Mouse (Mus musculus): Measurements from ENCODE around the gene Zfp811. TPM values are rescaled to one million over a fixed set of nuclear protein-coding genes. Genes with fewer than 3 reads are reported as not detected.

Zfp811 gene
- polyA plus RNA-seq, 1 experiment, result 0.07 TPM

DNA sequence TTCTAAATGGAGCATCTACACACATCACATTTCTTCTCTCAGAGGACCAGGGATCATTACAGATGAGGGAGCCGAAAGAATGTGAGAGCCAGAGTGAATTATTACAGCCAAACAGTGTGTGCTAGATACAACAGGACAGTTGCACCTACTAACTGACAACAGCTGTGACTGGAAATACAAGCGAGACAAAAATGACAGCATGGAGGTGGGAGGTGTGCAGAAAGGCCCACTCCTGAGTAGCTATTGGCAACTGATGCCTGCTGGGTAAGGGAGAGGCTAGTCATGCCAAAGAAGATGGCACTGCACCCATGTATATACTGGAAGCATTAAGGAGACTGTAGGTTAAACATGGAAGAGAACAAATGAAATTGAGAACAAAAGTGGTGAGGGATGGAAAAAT lies 43.3 kb downstream of the Zfp811 start:
- WGBS, result 99% methylated on average over 2 of the region's 2 CpGs
- no peak for DNase-seq (ENCODE audit: low read depth, low spot score)

DNA sequence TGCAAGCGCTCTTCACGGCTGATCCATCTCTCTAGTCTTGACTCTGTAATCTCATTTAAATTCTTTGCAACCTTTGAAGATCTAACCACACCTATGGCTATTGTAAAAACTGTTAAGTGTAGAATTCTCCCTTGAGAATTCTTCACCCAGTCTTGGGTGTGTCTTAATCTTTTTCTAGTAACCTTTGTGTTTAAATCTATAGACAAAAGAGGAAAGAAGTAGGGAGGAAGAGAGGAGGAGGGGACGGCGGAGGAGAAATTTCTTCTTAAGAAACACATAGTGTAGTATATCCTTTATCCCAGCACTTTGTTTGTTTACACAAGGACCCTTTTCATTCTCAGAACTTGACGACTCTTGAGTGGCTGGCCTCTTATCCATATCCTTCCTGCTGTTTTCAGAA lies 52.4 kb downstream of the Zfp811 start:
- 54% methylated on average over 5 of the region's 5 CpGs for WGBS
- DNase-seq (ENCODE audit: low read depth, low spot score), result no peak

GRCm38 (mm10) chr17:32753634-32754033 lies 56.1 kb downstream of the Zfp811 start:
- 32% methylated on average over 12 of the region's 12 CpGs for WGBS
- no peak for DNase-seq (ENCODE audit: low read depth, low spot score)

- DNase-seq (ENCODE audit: low read depth, low spot score), result no peak
Measured at GRCm38 (mm10) chr17:32752813-32753360, 56.8 kb downstream of the Zfp811 start.

GRCm38 (mm10) chr17:32750611-32751010 lies 59.1 kb downstream of the Zfp811 start:
- 38% methylated on average over 5 of the region's 5 CpGs for WGBS
- DNase-seq (ENCODE audit: low read depth, low spot score), result no peak

More at GRCm38 (mm10) chr17:32752813-32753360, 56.8 kb downstream of the Zfp811 start:
- WGBS, result 54% methylated on average over 6 of the region's 6 CpGs

Other genes with a start within 250 kb of the Zfp811 start
- 0.05 TPM in 1 of 2 replicates, not detected in the other for gene Cyp4f37, start 188.6 kb downstream of the Zfp811 start, polyA plus RNA-seq (2012; rRNA removed)
- gene Cyp4f40, start 151.0 kb downstream of the Zfp811 start, polyA plus RNA-seq (2012; rRNA removed), result 138 and 188 TPM in 2 replicates
- 0.31 and 0.45 TPM in 2 replicates for gene Cyp4f15, start 124.3 kb downstream of the Zfp811 start, polyA plus RNA-seq (2012; rRNA removed)
- 5.3 and 9.4 TPM in 2 replicates for gene Zfp871, start 21.6 kb downstream of the Zfp811 start, polyA plus RNA-seq (2012; rRNA removed)
- 2.2 and 5.2 TPM in 2 replicates for gene Zfp799, start 20.3 kb upstream of the Zfp811 start, polyA plus RNA-seq (2012; rRNA removed)
- gene Zfp870, start 81.7 kb upstream of the Zfp811 start, polyA plus RNA-seq (2012; rRNA removed), result 1.1 and 1.2 TPM in 2 replicates
- gene Cyp4f14, start 107.4 kb upstream of the Zfp811 start, polyA plus RNA-seq (2012; rRNA removed), result 541 and 1,297 TPM in 2 replicates
- 60.1 and 94.9 TPM in 2 replicates for gene Cyp4f13, start 137.5 kb upstream of the Zfp811 start, polyA plus RNA-seq (2012; rRNA removed)
- gene Zfp472, start 155.9 kb upstream of the Zfp811 start, polyA plus RNA-seq (2012; rRNA removed), result 1.7 and 2.0 TPM in 2 replicates
- gene Zfp952, start 183.2 kb upstream of the Zfp811 start, polyA plus RNA-seq (2012; rRNA removed), result 2.2 and 3.0 TPM in 2 replicates
- 0.42 and 0.75 TPM in 2 replicates for gene Zfp763, start 223.5 kb upstream of the Zfp811 start, polyA plus RNA-seq (2012; rRNA removed)

Measured in large intestine, adult 2 months (tissue).